Mouse (Mus musculus) neural tube, embryonic 10.5 days (tissue): ENCODE data around the gene Abcc1.

Source experiments
- DNase-seq: peaks from one replicate; pipeline ENCODE4 v3.0.0-alpha.2; 2017; ENCODE audit warnings: low spot score; ENCODE audit errors: extremely low spot score

The Abcc1 gene

DNA sequence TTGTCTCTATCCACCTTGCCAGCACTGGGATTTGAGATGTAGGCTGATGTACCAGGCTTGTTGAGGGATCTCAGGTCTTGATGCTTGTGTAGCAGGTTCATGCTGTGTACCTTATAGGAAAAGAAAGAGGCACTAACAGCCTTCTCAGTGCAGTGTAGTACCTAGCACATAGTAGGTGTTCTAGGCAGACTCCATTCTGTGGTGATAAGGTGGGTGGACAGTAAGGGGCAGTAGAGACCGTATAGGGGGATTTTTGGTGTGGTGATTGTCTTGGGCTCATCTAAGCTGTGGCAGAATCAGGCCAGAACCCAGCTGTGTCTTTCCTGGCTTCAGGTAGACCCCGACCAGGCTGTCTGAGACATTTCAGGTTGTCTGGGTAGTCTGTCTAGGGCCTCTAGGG lies 15.0 kb downstream of the Abcc1 start:
- DNase-seq, result no peak

DNA sequence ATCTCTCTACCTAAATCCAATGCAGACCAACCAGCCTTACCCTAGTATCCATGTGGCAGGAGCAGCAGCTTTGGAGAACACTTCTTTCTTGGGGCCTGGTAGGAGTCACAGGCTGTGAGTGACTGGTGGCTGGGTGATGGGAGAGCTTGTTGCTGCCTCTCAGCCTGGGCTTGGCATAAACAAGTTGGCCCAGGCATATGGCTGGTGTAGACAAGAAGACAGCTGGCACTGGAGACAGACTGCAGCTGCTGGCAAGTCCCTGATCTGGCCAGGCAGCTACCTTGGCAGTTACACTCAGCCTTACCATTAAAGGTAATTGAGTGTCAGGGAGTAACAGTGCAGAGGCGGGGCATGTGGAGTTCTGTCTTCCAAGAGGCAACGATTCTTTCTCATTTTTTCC lies 16.0 kb downstream of the Abcc1 start:
- no peak for DNase-seq

DNA sequence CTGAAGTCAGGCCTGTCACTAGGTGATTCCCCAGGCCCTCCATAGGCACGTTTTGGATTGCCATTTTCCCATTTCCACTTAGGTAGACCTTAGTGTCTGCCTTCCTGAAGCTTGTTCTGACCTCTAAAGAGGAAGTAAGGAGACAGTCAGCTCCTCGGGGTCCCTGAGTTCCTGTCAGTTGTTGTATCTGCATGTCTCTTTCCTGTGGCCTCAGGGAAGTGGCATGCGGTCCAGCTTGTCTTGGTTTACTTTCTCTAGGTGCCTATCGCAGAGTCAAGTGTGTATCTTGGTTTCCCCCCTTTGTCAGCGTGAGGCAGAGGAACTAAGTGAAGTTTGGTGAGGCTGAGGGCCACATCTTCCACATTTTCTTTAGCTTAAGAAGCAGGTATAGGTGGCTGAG lies 17.3 kb downstream of the Abcc1 start:
- DNase-seq, result no peak

DNA sequence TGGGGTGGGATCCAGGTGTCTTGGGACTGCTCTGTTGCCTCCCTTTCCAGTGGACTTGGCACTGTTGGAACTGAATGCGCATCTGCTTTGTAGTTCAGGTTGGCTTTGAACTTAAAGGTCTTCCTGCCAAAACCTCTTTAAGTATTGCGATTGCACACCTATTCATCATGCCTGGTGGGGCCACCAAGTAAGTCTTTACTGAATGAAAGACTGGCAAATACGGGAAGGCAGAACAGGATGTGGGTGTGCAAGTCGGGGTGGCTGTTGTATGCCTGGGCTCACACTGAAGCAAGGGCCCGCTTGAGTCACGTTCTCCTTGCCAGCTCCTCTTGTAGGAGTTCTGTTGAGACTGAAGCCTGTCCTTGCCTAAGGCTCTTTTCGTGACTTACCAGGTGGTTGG lies 18.5 kb downstream of the Abcc1 start:
- DNase-seq, result no peak

DNA sequence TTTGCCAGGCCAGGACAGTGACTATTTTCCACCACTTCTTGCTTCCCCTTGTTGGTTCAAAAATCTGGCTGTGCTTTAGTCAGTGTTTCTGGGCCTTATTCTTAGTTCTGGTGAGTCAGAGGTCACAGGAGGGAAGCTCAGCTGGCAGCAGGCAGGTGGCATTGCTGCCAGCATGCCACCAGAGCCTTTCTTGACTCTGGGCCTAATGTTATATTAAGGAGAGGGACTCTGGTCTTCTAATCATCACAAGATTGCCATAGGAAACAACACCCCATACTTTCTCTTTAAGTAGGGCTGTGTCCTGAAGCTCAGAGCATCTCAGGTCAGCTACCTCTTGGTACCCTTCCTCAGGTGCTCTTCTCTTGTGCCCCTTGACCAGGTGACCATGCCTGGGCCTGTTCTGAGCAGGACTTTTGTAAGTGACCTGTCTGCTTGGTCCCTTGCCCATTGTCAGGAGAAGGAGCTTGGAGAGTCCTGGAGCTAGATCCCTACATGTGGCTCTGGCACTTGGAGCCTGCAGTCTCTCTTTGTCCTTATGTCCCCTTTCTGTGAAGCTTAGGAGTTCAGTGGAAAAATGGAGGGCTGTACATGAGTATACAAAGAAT lies 19.8 kb downstream of the Abcc1 start:
- DNase-seq, result no peak

DNA sequence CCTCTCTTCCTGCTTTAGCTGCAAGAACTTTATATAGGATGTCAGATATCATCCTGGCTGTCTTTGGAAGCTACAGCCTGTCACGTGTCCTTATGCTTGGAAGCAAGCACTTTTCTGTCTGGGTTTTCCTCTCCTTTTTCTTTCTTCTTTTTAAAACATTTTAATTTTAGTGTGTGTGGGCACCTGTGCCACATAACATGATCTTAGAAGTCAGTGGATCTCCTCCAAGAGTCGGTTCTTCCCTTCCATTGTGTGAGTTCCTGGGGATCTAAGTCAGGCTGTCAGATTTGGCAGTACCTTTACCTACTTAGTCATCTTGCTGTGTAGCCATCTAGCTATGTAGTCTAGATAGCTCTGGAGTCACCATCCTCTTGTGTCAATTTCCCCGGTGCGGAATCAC lies 37.9 kb downstream of the Abcc1 start:
- DNase-seq, result no peak

DNA sequence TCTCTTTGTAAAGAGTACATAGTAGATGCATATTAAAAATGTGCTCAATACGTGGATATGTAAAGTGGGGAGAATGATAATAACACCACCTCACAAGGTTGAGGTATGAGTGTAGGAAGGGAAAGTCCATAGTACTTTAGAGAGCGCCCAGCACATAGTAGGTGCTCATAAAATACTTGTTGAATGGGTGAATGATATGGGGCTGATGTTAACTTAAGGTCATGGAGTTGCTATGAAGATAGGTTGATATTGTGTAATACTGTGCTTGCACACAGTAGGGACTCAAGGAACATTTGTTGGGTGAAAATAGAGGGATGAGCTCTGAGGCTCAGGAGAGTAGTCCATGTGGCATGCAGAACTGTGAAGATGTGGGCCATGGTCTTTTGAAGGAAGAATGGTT lies 42.1 kb downstream of the Abcc1 start:
- DNase-seq, result no peak

DNA sequence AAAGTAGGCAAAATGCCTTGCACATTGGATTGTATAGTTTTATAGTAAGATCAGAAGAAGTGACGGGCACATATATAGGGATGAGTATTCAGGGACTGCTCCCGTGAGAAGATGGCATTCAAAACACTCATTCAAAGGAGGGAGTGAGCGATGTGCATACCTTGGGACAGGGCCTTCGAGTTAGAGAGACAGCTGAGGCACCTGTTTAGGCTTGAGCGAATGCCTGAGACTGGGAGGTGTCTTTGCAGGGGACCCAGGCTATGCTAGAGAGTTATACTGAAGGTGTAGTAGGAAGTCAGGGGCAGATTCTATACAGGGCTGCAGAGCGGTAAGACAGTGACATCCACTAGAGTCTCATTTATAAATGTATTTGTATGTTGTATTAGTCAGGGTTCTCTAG lies 44.3 kb downstream of the Abcc1 start:
- DNase-seq, result no peak

DNA sequence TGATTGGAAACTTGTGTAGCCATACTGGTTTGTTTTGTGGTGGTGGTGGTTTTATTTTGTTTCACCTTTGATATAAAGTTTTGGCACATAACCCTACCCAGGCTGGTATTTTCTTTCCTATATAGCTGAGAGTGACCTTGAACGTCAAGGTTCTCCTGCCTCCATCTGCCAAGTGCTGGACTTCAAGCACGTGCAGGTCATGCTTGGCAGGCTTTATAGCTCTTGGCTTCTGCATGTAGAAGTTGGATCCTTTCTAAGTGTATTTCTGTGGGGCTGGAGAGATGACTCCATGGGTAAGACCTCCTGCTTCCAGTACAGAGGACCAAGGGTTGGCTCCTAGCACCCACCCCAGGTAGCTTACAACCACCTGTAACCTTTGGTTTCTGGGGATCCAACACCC lies 47.8 kb downstream of the Abcc1 start:
- DNase-seq, result no peak

DNA sequence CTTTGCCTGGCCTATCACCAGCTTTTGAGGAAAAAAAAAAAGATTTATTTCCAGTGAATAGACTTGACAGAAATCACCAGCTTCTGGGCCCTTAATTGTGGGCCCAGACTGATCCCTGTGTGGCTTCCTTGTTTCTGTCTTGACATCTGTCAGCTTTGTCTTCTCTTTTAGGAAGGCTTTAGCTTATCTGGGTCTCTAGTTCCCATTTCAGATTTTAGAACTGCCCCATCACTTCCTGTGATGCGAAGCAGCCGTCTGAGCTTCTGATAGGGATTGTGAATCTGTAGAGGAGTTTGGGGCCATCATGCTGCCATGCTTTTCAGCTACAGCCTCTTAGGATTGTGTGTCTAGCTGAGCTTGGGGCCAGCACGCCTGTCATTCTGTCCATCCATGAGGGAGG lies 48.4 kb downstream of the Abcc1 start:
- no peak for DNase-seq

DNA sequence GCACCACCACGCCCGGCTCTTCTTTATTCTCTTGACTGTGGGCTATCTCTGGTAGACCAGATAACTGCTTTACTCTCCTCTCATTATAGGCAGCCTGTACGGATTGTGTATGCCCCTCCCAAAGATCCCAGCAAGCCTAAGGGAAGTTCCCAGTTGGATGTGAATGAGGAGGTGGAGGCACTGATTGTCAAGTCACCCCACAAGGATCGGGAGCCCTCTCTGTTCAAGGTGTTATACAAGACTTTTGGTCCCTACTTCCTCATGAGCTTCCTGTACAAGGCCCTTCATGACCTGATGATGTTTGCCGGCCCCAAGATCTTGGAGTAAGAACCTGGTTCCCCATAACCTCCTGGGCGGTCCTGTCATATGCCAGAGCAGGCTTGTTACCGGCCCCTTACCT lies 49.3 kb downstream of the Abcc1 start:
- no peak for DNase-seq

DNA sequence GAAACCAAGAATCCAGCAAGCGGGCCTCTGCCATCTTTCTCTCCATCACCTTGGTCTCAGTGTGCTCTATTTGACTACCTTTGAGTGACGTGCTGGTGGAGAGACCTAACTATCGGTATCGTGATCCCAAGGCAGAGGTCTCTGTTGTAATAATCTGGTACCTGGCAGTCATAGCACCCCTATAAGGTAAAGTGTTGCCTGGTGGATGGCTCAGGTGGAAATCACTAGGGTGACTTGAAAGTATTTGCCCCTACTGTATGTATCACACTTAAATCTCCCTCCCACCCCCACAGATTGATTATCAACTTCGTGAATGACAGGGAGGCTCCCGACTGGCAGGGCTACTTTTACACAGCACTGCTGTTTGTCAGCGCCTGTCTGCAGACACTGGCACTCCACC lies 49.8 kb downstream of the Abcc1 start:
- no peak for DNase-seq

DNA sequence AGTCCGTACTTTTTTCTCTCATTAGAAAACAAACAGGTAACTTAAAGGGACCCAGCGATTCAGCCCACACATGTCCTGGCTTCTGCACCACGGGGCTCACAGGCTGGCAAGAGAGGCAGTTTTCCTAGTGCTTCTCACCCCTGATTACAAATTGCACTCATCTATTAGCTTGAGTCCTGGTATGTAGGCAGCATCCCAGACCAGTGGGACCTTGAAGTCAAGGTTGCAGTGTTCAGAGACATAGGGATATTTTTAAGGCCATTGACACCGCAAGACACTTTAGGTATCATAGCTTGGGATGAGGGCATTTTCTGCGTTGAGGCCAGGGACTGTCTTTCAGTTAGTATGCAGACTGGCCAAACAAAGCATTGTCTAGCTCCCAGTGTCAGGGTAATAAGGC lies 51.2 kb downstream of the Abcc1 start:
- no peak for DNase-seq

DNA sequence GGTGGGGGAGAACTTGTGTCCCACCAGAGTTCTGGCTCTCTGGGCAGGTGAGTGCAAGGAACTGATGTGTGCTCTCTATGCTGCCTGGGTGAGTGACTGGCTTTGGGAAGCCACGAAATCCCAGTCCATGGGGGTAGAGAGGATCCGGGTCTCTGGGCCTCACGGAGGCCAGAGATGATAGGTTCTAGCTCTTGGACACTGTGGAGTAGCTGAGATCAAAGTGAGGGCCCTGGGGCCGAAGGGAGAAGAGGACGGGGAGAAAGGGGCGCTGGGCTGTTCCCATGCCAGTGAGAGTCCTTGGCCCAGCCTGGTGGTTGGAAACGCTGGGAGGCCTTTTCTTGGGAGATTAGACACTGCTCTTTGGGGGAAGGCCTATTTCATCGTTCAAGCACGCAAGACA lies 53.8 kb downstream of the Abcc1 start:
- no peak for DNase-seq

DNA sequence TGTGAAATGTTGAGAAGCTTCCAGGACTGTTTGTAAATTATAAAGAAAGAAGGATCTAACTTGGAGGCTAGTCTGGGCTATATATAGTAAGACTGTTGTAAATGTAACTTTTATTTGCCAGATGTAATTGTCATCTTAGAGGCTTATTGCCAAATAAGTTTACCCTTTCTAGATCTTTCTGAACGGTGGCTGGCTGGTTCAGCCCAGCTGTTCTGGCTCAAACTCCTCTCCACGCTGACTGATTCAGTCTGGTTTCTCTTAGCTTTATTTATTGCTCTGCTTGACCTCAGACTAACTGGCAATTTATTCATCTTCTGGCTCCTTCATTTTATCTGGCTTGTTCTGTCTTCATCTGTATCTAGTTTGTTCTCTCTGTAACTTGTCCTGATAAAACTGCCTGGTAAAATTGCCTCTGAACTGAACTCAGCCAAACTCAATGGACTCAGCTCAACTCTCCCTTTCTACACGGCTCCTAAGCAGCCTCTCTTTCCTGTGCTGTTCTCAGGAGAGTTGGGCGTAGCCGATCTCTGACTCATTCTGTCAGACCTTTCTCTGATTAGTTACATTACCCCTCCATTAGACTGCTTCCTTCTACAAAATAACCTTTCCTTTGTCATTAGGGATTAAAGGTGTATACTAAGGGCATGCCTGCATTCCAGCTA lies 55.7 kb downstream of the Abcc1 start:
- no peak for DNase-seq

DNA sequence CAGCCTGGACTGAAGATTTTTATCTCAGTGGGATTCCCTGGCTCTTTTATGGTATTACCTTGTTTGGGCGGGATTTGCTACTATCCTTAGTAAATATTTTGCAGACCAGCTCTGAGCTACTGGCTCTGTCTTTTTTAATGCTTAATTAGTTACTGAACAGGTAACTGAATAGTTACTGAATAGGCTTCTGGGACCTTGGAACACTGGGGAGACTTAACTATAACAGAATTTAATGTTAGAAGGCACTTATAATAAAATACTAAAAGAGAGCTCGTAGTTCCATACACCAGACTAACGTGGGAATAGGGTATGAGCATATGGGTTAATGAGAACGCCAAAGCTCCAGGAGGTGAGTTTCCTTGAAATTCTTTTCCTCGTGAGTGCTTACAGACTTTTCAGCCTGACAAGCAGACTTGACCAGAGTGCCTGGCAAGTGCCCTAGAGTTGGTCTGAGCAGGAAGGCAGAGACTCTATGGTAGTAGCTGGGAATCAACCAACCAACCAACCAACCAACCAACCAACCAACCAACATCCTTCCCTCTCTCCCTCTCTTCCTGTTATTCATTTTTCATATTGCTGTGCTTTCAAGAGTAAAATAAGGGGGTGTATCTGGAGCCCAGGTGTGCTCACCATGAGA lies 59.3 kb downstream of the Abcc1 start:
- no peak for DNase-seq

DNA sequence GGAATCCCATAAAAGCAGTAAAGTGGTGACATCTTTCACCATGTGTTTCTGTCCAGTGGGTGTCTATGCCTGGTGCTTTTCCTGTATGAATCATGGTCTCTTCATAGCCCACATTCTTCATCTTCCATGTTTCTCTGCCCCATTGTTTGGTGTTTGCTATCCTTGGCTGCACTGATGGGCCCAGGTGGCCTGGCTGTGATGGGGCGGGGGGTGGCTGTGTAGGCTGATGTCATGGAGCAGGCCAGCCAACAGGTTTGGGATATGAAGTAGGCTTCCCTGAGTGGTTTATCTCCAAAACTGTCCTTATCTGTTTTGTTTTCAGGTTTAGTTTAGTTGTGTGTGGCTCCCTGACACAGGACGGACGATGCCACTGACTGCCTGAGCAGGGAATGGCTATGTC lies 60.7 kb downstream of the Abcc1 start:
- no peak for DNase-seq

DNA sequence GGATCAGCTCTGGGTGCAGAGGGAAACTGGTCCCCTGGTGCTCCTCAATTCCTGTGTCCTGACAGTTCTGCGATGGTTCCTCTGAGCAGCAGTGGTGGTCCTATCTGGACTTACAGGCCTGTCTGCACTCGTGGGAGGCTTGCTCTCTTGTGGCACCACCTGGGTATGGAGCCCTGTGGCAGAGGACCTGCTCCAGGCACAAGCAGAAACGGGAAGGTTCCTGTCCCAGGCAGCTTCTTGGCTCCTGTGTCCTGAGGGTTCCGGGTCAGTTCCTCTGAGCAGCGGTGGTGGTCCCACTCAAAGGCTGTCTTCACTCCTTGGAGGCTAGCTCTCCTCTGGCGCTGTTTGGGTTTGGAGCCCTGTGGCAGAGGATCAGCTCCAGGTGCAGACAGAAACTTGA lies 68.0 kb downstream of the Abcc1 start:
- no peak for DNase-seq

DNA sequence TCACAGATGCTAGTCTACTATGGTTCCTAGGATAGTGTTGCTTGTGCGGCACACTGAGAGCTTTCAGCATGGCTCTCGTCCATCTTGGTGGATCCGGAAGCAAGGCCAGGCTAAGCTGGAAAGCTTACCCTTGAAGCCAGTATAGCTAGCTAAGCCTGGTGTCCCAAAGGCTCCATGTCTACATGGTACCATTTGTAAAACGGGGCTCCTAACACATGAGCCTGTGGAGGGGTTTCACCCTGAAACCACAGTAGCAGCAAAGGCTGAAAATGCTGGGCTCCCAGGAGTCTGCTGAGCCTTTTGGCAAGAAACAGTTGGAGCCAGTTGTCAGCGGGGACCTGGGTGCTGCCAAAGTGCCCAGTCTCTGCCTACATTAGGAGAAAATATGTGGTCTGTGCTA lies 71.6 kb downstream of the Abcc1 start:
- DNase-seq, result no peak

DNA sequence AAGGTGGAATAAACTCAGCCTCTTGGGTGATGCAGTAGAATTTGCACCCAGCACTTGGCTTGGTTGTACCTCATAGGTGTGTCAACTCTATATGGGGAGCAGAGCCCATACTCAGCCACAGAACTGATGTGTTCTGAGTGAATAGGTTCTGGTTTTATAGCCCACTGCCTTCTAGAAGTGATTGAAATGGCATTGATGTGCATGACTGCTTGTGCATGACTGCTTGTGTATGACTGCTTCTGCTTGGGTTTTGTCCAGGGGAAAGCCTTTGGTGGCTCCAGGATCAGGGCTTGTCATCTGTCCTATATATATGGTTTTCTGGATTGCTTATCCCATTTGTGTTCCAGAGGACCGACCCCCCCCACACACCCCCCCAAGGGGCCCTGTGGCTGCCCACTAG lies 74.2 kb downstream of the Abcc1 start:
- DNase-seq, result no peak

DNA sequence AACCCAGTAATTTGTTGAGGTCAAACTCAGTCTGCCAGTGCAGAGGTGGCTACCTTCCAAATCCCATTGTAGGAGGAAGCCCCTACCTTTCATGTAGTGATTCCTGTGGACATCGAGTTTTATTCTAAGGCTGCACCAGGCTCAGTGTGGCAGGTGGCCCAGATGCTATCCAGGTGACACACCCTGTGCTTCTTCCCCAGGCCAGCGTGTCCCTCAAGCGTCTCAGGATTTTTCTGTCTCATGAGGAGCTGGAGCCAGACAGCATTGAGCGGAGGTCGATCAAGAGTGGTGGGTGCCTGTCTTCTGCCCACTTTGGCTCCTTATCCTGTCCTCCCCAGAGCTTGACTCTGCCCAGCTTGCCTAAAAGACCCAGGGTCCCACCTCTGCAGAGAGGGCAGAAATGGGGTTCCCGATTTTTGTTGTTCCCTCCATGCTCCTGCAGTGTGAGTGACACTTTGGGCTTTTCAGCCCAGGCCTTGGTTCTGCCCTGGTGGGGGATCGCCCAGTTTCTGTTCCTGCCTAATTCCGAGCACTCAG lies 76.2 kb downstream of the Abcc1 start:
- DNase-seq, result no peak

DNA sequence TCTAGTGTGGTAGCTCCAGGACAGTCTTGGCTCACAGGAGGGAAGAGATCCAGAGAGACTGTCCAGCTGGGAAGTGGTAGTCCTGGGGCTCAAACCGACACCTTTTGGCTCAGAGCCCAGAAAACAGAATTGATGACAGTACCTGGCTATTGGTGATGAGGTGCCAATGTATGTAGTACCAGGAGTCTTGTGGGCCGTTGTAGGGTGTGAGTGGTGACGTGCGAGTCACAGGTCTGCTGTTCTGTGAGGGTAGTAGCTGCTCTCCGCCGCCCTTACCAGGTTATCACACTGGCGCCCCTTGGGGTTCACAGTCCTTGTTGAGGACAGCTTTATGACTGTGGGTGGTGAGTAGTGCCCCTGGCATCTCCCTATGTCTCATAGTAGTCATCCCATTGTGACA lies 77.2 kb downstream of the Abcc1 start:
- DNase-seq, result no peak

DNA sequence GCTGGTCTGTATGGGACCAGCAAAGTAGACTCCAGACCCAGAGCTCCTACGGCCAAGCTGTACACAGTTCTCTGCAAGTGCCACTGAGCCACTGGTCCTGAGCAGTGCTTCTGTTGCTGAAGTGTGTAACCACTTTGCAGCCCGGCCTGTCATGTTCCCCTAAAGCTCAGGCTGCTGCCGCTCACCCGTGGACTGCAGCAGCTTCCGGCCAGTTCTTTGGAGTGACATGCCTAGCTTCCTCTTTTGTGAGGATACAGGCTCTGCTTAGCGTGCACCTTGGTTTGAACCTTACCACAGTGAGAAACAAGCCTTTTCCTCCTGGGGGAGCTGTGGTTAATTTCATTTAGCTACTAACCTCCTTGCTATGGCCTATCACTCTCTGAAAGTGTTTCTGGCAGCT lies 77.7 kb downstream of the Abcc1 start:
- DNase-seq, result no peak
